Mouse (Mus musculus) thymus, adult 2 months (tissue): Measurements from ENCODE around the gene Srsf12.

ENCODE experiments used
- CTCF ChIP-seq: fragments of 200-500 bp; IDR thresholded peaks from 2 replicates; pipeline ENCODE4 v1.5.1; 2012; ENCODE audit warnings: mild to moderate bottlenecking, control low read depth, low read length, moderate library complexity, borderline replicate concordance; ENCODE audit not compliant: control insufficient read depth, poor library complexity, insufficient read depth; ENCODE audit errors: extremely low read depth
- POLR2A ChIP-seq: fragments of 200-500 bp; IDR thresholded peaks from 2 replicates; pipeline ENCODE4 v1.6.1; 2012; ENCODE audit warnings: mild to moderate bottlenecking, low read length, control low read depth, moderate library complexity; ENCODE audit not compliant: control insufficient read depth, poor library complexity, insufficient read depth; ENCODE audit errors: extremely low read depth

DNA sequence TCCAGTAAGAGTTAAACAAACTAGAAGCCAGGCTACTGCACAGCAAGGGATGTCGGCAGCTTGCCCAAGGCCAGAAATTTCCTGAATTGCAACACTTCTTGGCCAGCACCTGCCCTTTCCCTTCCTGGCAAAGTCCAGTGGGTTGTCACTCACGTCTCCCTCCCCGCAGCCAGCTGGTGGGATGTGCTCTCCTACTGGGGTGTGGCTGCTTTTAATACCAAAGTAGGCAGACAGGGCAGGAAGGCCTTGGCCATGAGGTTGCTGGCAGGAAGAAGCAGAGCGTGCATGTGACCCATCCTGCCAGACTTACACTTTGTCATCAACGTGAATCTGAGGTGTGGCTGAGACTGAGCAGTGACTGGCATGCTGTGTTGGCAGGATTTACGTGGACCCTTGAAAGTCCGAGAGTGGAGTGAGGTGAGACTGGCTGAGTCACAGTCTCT is 52.5 kb downstream of the Srsf12 start:
- TF ChIP-seq POLR2A (no peak), CTCF (no peak)
